Mouse (Mus musculus) ZHBTc4 (cell line): Measurements from ENCODE around the gene Avl9.

Experiments used
- DNase-seq: peaks from one replicate; pipeline ENCODE4 v3.0.0-alpha.2; 2011; ENCODE audit warnings: low read depth, low spot score

Avl9 gene

GRCm38 (mm10) chr6:56794834-56795233 is 80.1 kb downstream of the Avl9 start:
- DNase-seq = no peak

GRCm38 (mm10) chr6:56796232-56796631 is 81.5 kb downstream of the Avl9 start:
- DNase-seq = no peak

GRCm38 (mm10) chr6:56796668-56797141 is 82.0 kb downstream of the Avl9 start:
- DNase-seq = no peak

GRCm38 (mm10) chr6:56797311-56798151 is 82.8 kb downstream of the Avl9 start, which contains the start of gene Kbtbd2:
Gene Kbtbd2, minus strand, starts transcription at chr6:56797813.
- peak; percentile 97 for DNase-seq

- DNase-seq = no peak
Measured at GRCm38 (mm10) chr6:56798152-56798465, 83.4 kb downstream of the Avl9 start.

- DNase-seq = no peak
Measured at GRCm38 (mm10) chr6:56805026-56805425, 90.3 kb downstream of the Avl9 start.

GRCm38 (mm10) chr6:56806195-56806594 is 91.5 kb downstream of the Avl9 start:
- DNase-seq = no peak

- DNase-seq = peak; percentile 61
Measured at GRCm38 (mm10) chr6:56808656-56809055, 94.0 kb downstream of the Avl9 start.
